Mouse (Mus musculus) embryonic facial prominence, embryonic 12.5 days (tissue): ENCODE data around the gene Pigq. TPM values are rescaled to one million over a fixed set of nuclear protein-coding genes. Genes with fewer than 3 reads are reported as not detected.

Source experiments
- ATAC-seq: fragments of 200-750 bp; cut with Nextera tagmentation; 2 replicates; pipeline ENCODE4 v1.8.0; 2017; ENCODE audit not compliant: insufficient number of reproducible peaks, insufficient read depth, low FRiP score, low TSS enrichment
- H3K27ac ChIP-seq: fragments of 300-500 bp; sonication (generic); 2 replicates; pipeline ENCODE4 v1.5.1; 2016; ENCODE audit warnings: mild to moderate bottlenecking
- H3K27me3 ChIP-seq: fragments of 300-500 bp; sonication (generic); 2 replicates; pipeline ENCODE4 v1.6.1; 2016; ENCODE audit warnings: mild to moderate bottlenecking, moderate library complexity
- H3K36me3 ChIP-seq: fragments of 300-500 bp; sonication (generic); 2 replicates; pipeline ENCODE4 v1.6.1; 2016; ENCODE audit warnings: mild to moderate bottlenecking
- H3K4me1 ChIP-seq: fragments of 300-500 bp; sonication (generic); 2 replicates; pipeline ENCODE4 v1.6.1; 2016
- H3K4me2 ChIP-seq: fragments of 300-500 bp; sonication (generic); replicated peaks from 2 replicates; pipeline ENCODE4 v1.6.1; 2016; ENCODE audit warnings: mild to moderate bottlenecking, moderate library complexity
- H3K4me3 ChIP-seq: fragments of 300-500 bp; sonication (generic); 2 replicates; pipeline ENCODE4 v1.5.1; 2016; ENCODE audit warnings: mild to moderate bottlenecking
- H3K9ac ChIP-seq: fragments of 300-500 bp; sonication (generic); 2 replicates; pipeline ENCODE4 v1.6.1; 2016; ENCODE audit warnings: mild to moderate bottlenecking, moderate library complexity
- H3K9me3 ChIP-seq: fragments of 300-500 bp; sonication (generic); 2 replicates; pipeline ENCODE4 v1.6.1; 2016; ENCODE audit warnings: mild to moderate bottlenecking, moderate library complexity
- WGBS: fragments of 180-500 bp; shearing (Covaris S2); methylation state at CpG from one replicate; pipeline ENCODE4 v1.1.7; 2016; 5-methylcytosine and 5-hydroxymethylcytosine counted together
- polyA plus RNA-seq: library from polyadenylated mRNA; unstranded; fragments of >200 nt; fragmentation: Nextera tagmentation; extraction: Ambion mirVana; gene quantifications from 2 replicates; pipeline ENCODE4 v1.2.1, GENCODE M21; 2016

Gene Pigq
- 49.9 and 51.7 TPM in 2 replicates for polyA plus RNA-seq

DNA sequence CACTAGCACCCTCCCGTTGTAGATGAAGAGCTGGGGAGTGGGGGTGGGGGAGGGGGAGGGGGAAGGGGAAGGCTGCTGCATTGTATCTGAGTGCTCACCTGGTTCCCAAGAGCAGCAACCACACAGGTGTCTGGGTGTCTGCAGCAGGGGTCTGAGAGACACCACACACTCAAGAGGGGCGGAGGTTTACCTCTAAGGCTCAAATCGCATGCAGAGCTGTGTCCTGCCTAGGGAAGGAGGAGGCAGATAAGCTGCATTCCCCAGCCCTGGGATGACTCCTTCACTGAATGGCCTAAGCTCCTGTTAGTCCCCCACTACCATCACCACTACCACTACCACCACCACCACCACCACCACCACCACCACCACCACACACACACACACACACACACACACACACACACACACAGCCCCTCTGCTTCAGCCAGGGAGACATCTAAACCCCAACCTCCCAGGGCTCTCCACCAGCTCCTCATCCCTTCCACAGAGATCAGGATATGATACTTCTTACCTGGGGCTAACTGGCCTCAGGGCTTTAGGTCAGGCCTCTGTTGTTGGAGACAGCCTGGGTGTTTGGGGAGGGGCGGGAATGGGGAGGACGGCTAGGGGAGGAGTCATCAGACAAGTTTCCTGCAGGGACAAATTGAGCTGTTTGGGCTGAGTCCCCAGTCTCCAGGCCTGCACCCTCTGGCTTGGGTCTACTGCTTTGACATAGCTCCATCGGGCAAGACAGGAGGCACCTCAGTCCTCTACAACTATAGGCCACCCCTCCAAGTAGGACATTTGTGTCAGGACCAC is at the start of gene Pigq, which contains the start of gene Nhlrc4:
TSS of gene Pigq (minus strand) at position 571 of the 798 bp plus-strand sequence.
TSS of gene Nhlrc4 (minus strand) at position 596 of the 798 bp plus-strand sequence.
- no peaks in the 10 kb centered on the region for H3K9me3 ChIP-seq
- no peak within 1 kb of the TSS for H3K4me2 ChIP-seq
- no peaks in the 10 kb centered on the region for H3K36me3 ChIP-seq
- peaks cover 18% of the 10 kb centered on the region for H3K4me1 ChIP-seq
- no peak for ATAC-seq
- peak within 1 kb of the TSS; percentile 19; the same call in 1 of the 2 replicates for H3K9ac ChIP-seq
- H3K27me3 ChIP-seq = peaks cover under 1% of the 10 kb centered on the region; the same call in 1 of the 2 replicates
- 50% methylated on average over 6 of the region's 6 CpGs for WGBS
- no peak within 1 kb of the TSS for H3K27ac ChIP-seq
- no peak within 1 kb of the TSS for H3K4me3 ChIP-seq

DNA sequence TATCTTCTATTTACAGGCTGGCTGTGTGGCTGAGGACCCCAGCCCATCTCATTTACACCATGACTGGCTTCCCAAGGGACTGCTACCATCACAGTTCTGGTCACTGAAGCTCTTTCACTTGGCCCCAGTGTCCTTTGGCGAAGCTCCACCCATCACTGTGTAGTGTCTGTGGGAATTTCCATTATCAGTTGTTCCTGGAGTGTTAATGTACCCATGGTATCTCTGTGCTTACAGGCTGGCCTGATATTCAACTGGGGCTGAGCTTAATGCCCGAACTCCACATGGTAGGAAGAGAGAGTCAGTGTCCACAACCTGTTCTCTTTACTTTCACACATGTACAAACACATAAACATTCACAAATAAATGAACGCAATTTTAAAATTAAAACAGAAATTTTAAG is 48.8 kb upstream of the Pigq start:
- Histone ChIP-seq H3K9me3 (no peaks in the 10 kb centered on the region), H3K4me2 (no peak overlapping the region), H3K36me3 (peaks cover 88% of the 10 kb centered on the region), H3K4me3 (no peak overlapping the region), H3K27me3 (no peaks in the 10 kb centered on the region), H3K9ac (no peak overlapping the region), H3K27ac (no peak overlapping the region), H3K4me1 (no peaks in the 10 kb centered on the region)
- 90% methylated on average over 3 of the region's 3 CpGs for WGBS
- ATAC-seq = no peak

DNA sequence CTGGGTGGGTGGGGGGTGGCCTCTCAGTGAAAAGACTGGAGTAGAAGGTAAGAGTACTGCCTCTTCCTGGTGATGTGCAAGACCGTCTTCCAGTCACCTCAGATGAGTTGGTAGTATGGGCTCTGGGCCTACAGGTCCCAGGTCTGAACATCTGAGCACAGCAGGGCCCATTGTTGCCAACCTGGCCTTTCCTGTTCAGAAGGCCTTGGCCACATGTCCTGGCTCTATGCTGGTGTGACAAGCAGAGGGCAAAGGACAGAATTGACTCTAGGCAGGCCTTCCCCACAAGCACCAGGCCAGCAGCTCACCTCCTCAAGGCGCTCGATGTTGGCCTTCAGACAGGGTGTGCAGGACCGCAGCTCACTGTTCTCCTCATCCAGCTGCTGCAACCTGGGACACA is 47.5 kb upstream of the Pigq start:
- H3K27ac ChIP-seq = no peak overlapping the region
- peaks cover 81% of the 10 kb centered on the region for H3K36me3 ChIP-seq

DNA sequence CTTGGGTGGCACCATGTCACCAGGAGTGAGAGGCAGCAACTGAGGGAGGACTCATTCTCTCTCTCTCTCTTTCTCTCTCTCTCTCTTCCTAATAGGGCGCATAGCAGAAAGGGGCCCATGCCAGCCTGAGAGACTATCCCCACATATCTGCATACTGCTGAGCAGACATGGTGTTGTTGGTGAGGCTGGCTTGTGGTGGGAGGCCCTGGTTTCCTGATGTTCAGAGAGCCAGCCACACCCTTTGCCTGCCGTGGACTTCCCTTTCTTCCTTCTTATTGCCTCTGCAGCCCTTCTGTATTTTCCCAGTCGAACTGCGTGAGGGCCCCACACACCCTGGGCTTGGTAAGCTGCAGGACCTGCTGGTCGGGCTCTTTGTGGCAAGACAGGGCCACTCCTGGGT is 45.6 kb upstream of the Pigq start:
- peaks cover 62% of the 10 kb centered on the region for H3K36me3 ChIP-seq
- H3K27me3 ChIP-seq = no peaks in the 10 kb centered on the region
- no peak overlapping the region for H3K4me3 ChIP-seq
- no peaks in the 10 kb centered on the region for H3K9me3 ChIP-seq
- H3K27ac ChIP-seq = no peak overlapping the region
- H3K4me1 ChIP-seq = no peaks in the 10 kb centered on the region
- WGBS = 92% methylated on average over 5 of the region's 5 CpGs
- no peak for ATAC-seq
- no peak overlapping the region for H3K4me2 ChIP-seq
- no peak overlapping the region for H3K9ac ChIP-seq

More for the DNA sequence above, 47.5 kb upstream of the Pigq start:
- H3K4me2 ChIP-seq = no peak overlapping the region
- H3K9me3 ChIP-seq = no peaks in the 10 kb centered on the region
- no peaks in the 10 kb centered on the region for H3K4me1 ChIP-seq
- no peak overlapping the region for H3K4me3 ChIP-seq
- 86% methylated on average over 4 of the region's 4 CpGs for WGBS
- no peak for ATAC-seq
- H3K9ac ChIP-seq = no peak overlapping the region
- no peaks in the 10 kb centered on the region for H3K27me3 ChIP-seq

DNA sequence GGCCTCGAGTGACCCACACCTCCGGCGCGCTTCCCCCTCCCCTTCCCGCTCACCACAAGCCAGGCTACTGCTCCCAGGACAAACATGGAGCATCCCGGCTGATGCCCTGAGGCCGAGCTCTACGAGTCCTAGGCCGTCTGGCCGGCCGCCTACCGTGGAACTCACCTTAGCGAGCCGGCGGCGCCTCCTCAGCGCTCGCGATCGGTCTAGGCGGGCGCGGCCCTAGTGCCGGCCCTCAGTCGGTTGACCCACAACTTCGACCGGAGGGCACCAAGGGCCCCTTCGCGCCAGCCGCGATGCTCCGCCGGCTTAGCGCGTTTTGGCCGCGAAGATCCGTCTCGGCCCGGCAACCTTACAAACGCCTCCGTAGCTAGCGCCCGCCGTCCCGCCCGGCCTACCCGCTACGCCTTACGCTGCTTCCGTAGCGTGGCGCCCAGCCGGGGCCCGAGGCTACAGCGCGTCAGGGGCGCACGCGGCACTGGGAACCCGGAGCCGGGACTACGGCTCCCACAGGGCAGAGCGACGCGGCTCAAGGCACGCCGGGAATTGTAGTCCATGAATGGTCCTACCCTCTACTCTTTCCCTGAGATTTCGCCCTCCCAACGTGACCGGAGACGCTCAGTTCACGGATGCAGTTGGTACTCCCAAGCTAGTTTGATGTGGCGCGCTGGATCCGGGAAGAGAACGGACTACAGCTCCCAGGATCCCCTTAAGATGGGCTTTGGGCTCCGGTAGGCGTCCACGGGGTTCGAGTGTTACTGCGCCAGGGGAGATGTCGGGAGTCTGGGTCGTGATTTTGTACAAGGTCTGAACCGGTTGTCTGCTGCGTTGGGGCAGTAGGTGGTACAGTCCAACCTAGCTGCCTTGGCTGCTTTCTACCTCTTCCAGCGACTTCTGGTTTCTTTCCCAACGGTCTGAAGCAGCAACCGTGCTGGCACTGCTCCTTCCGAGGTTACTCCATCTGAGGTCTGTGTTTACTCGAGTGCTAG is 40.9 kb upstream of the Pigq start, which contains the start of gene Capn15:
TSS of gene Capn15 (minus strand) at position 491 of the 989 bp plus-strand sequence.
- peak; percentile 99 for ATAC-seq
- H3K36me3 ChIP-seq = peaks cover 18% of the 10 kb centered on the region
- no peaks in the 10 kb centered on the region for H3K9me3 ChIP-seq
- WGBS = under 1% methylated on average over 91 of the region's 91 CpGs
- peak within 1 kb of the TSS; percentile 80 for H3K4me2 ChIP-seq
- H3K9ac ChIP-seq = peak within 1 kb of the TSS; percentile 93
- peak within 1 kb of the TSS; percentile 86 for H3K4me3 ChIP-seq
- H3K27ac ChIP-seq = peak within 1 kb of the TSS; percentile 83
- H3K4me1 ChIP-seq = peaks cover 16% of the 10 kb centered on the region
- H3K27me3 ChIP-seq = no peaks in the 10 kb centered on the region

DNA sequence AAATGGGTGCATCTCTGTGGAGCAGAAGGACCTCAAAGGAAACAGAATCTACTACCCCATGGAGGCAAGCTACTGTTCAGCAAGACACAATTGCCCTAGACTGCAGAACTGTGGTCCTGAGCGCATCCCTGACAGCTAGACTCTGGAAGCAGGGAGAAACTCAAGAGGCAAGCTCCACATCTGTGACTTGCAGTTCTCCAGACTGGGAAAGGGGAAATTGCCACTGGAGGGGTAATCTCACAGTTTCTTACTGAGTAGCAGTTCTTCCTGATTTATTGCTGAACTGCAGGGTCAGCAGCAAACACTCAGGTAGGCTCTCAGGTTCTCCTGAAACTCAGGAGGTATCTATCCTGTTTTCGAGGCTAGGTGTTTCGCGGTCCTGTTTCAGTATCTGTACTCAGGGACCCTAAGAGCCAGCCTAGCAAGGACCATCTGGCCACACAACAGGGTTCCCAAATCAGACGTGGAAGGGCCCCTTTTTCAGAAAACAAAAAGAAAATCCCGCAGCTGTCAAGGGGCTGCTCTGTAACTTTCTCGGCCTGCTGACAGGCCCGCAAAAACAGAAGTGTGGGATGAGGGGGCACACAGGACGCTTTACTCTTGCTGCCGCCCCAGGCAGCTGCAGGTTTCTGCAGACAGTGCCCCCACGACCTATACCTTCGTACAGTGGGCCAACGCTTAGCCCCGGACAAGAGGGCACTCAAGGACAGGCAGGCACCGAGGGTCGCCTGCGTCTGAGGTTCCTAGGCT is 40.0 kb upstream of the Pigq start:
- 12% methylated on average over 17 of the region's 17 CpGs for WGBS
- Histone ChIP-seq H3K36me3 (peaks cover 10% of the 10 kb centered on the region), H3K27me3 (no peaks in the 10 kb centered on the region), H3K4me3 (peak overlapping the region; percentile 86), H3K4me2 (peak overlapping the region; percentile 80), H3K27ac (peak overlapping the region; percentile 83), H3K9ac (peak overlapping the region; percentile 93), H3K9me3 (no peaks in the 10 kb centered on the region), H3K4me1 (peaks cover 16% of the 10 kb centered on the region)
- no peak; the same call in 1 of the 2 replicates for ATAC-seq

DNA sequence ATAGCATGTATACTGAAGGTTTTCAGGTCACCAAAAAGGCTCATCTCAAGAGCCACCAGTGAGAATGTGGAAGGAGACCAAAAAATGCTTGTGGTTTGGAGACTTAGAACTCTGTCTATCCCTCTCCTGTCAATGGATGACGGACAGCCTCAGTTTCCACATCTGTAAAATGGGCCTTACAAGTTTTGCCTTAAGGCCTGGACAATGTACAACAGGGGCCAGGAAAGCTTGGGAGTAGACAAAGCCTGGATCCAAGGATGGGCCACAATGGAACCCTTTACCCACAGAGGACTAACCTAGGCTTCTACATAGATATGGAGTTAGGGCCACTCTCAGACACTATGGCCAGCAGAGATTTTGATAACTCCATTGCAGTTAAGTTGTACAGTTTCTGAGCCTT is 39.3 kb upstream of the Pigq start:
- peak overlapping the region; percentile 80 for H3K4me2 ChIP-seq
- H3K9me3 ChIP-seq = no peaks in the 10 kb centered on the region
- no peaks in the 10 kb centered on the region for H3K27me3 ChIP-seq
- 90% methylated on average over 1 of the region's 1 CpGs for WGBS
- no peak overlapping the region; the same call in 1 of the 2 replicates for H3K9ac ChIP-seq
- 0 out of 2 replicates have a peak, but pooled peaks cover 5% of the 10 kb centered on the region for H3K36me3 ChIP-seq
- H3K4me1 ChIP-seq = peaks cover 16% of the 10 kb centered on the region
- no peak for ATAC-seq
- H3K27ac ChIP-seq = no peak overlapping the region
- H3K4me3 ChIP-seq = peak overlapping the region; percentile 86; the same call in 1 of the 2 replicates

DNA sequence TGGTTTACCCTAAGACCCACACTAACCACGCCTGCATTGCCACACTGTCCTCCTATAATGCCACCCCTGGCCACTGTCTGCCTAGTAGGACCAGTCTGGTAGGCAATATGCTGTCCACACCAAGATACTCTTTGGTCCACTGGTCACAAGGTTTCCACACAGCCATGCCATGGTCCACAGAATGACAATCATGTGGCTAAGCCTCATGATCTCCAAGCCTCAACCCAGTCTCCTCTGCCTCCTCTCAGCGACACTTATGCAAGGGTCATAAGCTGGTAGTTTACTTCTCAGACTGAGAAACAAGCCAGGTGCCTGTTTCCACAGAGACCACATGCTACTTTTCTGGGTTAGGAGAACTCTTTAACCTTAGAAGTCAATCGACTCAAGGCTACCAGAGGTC is 38.2 kb upstream of the Pigq start:
- Histone ChIP-seq H3K27ac (no peak overlapping the region), H3K36me3 (0 out of 2 replicates have a peak, but pooled peaks cover 9% of the 10 kb centered on the region), H3K4me1 (peaks cover 16% of the 10 kb centered on the region), H3K27me3 (no peaks in the 10 kb centered on the region), H3K9ac (no peak overlapping the region), H3K9me3 (no peaks in the 10 kb centered on the region), H3K4me2 (no peak overlapping the region), H3K4me3 (no peak overlapping the region)
- 88% methylated on average over 3 of the region's 3 CpGs for WGBS
- ATAC-seq = no peak

DNA sequence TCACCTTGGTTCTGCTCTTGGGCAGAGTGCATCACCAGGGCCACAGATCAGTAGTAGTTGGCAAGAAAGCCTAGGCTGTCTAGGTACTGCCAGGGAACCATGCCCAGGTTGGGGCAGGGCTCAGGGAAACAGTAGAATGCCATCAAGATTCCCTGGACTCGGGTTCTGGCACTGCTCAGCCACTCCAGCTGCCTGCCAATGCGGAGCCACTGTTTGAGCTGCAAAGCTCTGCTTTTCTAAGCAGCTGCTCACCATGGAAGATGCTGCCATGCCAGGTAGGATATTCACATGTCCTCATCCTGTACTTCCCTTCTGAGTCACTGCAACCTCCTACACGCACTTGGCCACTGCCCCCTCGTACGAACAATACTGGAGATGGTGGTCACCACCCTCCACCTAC is 36.1 kb upstream of the Pigq start:
- Histone ChIP-seq H3K27me3 (no peaks in the 10 kb centered on the region), H3K4me3 (no peak overlapping the region), H3K4me1 (peaks cover 16% of the 10 kb centered on the region), H3K27ac (no peak overlapping the region), H3K9ac (no peak overlapping the region), H3K9me3 (no peaks in the 10 kb centered on the region), H3K4me2 (no peak overlapping the region), H3K36me3 (0 out of 2 replicates have a peak, but pooled peaks cover 6% of the 10 kb centered on the region)
- WGBS = 88% methylated on average over 5 of the region's 5 CpGs
- no peak for ATAC-seq

DNA sequence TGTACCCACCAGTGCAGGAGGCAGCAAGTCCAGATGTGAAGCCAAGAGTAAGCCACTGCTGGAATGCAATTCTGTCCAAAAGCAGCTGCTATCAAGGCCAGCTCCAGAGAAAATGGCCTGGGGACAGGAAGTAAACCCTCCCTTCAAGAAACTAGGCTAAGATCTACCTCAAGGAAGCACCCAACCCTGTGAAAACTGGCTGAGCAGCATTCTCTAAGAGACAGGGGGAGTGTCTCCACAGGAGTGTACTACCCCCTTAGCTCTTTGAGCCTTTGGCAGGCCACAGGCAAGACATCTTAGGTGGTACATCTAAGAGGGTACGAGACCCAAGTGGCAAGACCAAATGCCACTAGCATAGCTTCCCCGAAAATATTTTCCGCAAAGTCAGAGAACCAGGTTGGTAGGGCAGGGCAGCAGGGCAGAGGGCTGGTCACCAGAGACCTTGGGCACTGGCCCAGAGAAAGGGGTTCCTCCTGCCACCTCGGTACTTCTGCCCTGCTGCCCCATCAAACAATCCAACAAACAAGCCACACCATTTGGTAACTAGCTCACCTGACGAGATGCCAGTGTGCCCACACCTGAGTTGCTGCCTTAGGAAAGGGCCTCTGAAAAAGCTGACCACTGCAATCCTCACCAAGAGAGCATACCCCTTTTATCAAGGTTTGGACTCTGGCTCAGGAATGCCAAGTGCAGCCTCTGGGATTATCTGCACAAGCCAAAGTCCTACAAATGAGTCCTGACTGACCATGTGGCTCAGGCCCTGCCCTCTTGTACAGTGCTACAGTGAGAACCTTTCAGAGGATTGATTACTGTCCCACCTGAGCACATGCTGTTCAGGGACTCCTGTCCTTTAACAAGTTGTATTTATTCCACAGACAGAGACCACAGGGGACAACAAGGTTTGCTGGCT is 35.3 kb upstream of the Pigq start:
- no peak for ATAC-seq
- Histone ChIP-seq H3K36me3 (0 out of 2 replicates have a peak, but pooled peaks cover 6% of the 10 kb centered on the region), H3K4me2 (no peak overlapping the region), H3K4me1 (peaks cover 16% of the 10 kb centered on the region), H3K9me3 (no peaks in the 10 kb centered on the region), H3K4me3 (no peak overlapping the region), H3K27ac (no peak overlapping the region), H3K27me3 (no peaks in the 10 kb centered on the region), H3K9ac (no peak overlapping the region)
- WGBS = 82% methylated on average over 5 of the region's 5 CpGs
